Mouse (Mus musculus) heart, postnatal 0 days (tissue): ENCODE results near the gene Amotl2. TPM values are rescaled to one million over a fixed set of nuclear protein-coding genes. Genes with fewer than 3 reads are reported as not detected.

Experiments used
- ATAC-seq: fragments of 200-750 bp; cut with Nextera tagmentation; 2 replicates; pipeline ENCODE4 v1.8.0; 2017; ENCODE audit warnings: low read depth, moderate number of reproducible peaks, moderate library complexity; ENCODE audit not compliant: insufficient read depth
- DNase-seq: peaks from one replicate; pipeline ENCODE4 v3.0.0-alpha.2; 2016; ENCODE audit warnings: low spot score
- H3K27ac ChIP-seq: fragments of 300-500 bp; sonication (generic); 2 replicates; pipeline ENCODE4 v1.5.1; 2014; ENCODE audit warnings: low read depth, mild to moderate bottlenecking
- H3K27me3 ChIP-seq: fragments of 300-500 bp; sonication (generic); 2 replicates; pipeline ENCODE4 v1.6.1; 2014; ENCODE audit warnings: low read length, mixed read lengths; ENCODE audit not compliant: control insufficient read depth, insufficient read depth
- H3K36me3 ChIP-seq: fragments of 300-500 bp; sonication (generic); replicated peaks from 2 replicates; pipeline ENCODE4 v1.6.1; 2014; ENCODE audit warnings: low read length, mixed read lengths; ENCODE audit not compliant: control insufficient read depth, insufficient read depth
- H3K4me1 ChIP-seq: fragments of 300-500 bp; sonication (generic); 2 replicates; pipeline ENCODE4 v1.6.1; 2014; ENCODE audit warnings: antibody characterized with exemption; ENCODE audit not compliant: control insufficient read depth, insufficient read depth
- H3K4me2 ChIP-seq: fragments of 300-500 bp; sonication (generic); 2 replicates; pipeline ENCODE4 v1.6.1; 2014; ENCODE audit warnings: low read depth, mild to moderate bottlenecking, low read length, moderate library complexity
- H3K4me3 ChIP-seq: fragments of 300-500 bp; sonication (generic); 2 replicates; pipeline ENCODE4 v1.5.1; 2014; ENCODE audit warnings: low read depth, low read length
- H3K9ac ChIP-seq: fragments of 300-500 bp; sonication (generic); replicated peaks from 2 replicates; pipeline ENCODE4 v1.6.1; 2014; ENCODE audit warnings: low read depth, low read length, mixed read lengths
- H3K9me3 ChIP-seq: fragments of 300-500 bp; sonication (generic); replicated peaks from 2 replicates; pipeline ENCODE4 v1.6.1; 2016; ENCODE audit warnings: low read length; ENCODE audit not compliant: control insufficient read depth
- CTCF ChIP-seq: IDR thresholded peaks from 2 replicates; pipeline ENCODE4 v1.5.1; 2016; ENCODE audit warnings: antibody characterized with exemption, control low read depth, low read depth
- EP300 ChIP-seq: IDR thresholded peaks from 2 replicates; pipeline ENCODE4 v1.6.1; 2016; ENCODE audit warnings: antibody characterized with exemption, low read depth
- WGBS: fragments of 180-500 bp; shearing (Covaris S2); extraction: QIAGEN DNeasy Blood & Tissue Kit; methylation state at CpG from one replicate; pipeline ENCODE4 v1.1.7; 2014; 5-methylcytosine and 5-hydroxymethylcytosine counted together
- polyA plus RNA-seq: library from polyadenylated mRNA; unstranded; fragments of >200 nt; fragmentation: Nextera tagmentation; extraction: Ambion mirVana; gene quantifications from 2 replicates; pipeline ENCODE4 v1.2.1, GENCODE M21; 2015
- total RNA-seq: library from RNA; depleted of rRNA; stranded (reverse); fragments of >200 nt; gene quantifications from 2 replicates; pipeline ENCODE4 v1.2.3, GENCODE M21; 2014; ENCODE audit warnings: low replicate concordance

The Amotl2 gene
- total and polyA plus RNA-seq, 2 experiments from 2014 or later: 25.3 to 115 TPM

DNA sequence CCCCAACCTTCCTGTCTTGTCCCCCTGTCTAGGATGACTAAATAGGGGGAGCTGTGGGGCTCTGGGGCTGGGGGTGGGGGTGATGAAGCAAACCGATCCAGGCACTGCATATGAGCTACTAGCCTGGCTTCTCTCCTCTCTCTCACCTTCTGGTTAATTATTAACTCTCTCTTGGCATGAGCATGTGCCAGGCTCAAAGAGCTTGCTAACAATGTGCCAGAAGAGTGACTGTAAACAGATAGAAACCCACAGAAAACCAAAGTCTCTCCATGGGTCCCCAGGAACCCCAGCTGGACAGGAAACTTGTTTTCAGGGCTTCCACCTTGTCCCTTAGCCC, 18.2 kb downstream of the Amotl2 start:
- H3K36me3 ChIP-seq: peaks cover 43% of the 10 kb centered on the region
- H3K27me3 ChIP-seq: no peaks in the 10 kb centered on the region
- H3K9ac ChIP-seq: no peak overlapping the region
- 52% methylated on average over 1 of the region's 1 CpGs for WGBS
- H3K9me3 ChIP-seq: no peaks in the 10 kb centered on the region
- H3K4me2 ChIP-seq: no peak overlapping the region
- no peak overlapping the region for H3K4me3 ChIP-seq
- no peak for ATAC-seq
- no peak for DNase-seq
- 0 out of 2 replicates have a peak overlapping the region, but pooled peaks have one; percentile 4 for H3K27ac ChIP-seq
- H3K4me1 ChIP-seq: peaks cover 6% of the 10 kb centered on the region; the same call in 1 of the 2 replicates
- no peak for TF ChIP-seq EP300
- no peak for TF ChIP-seq CTCF

DNA sequence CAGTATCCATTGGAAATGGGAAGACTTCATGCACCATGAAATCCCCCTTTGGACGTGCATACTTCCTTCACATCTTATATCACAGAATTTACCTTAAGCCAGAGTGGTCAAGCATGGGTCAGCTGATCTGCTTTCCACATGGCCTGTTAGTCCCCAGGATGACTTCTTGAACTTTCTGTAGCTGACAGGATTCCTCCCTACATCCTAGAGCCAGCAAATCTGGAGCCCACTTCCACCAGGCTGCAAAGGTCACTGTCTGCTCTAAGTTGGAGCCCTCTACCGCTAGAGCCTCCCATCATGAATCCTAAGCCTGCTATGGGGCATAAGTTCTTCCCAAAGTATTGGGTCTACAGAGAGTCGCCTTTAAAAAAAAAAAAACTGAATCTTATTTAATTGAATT, 18.8 kb downstream of the Amotl2 start:
- peaks cover 38% of the 10 kb centered on the region for H3K36me3 ChIP-seq
- 75% methylated on average over 3 of the region's 3 CpGs for WGBS
- H3K27ac ChIP-seq: no peak overlapping the region
- no peaks in the 10 kb centered on the region for H3K27me3 ChIP-seq
- ATAC-seq: no peak
- TF ChIP-seq EP300 (no peak), CTCF (no peak)
- H3K9me3 ChIP-seq: no peaks in the 10 kb centered on the region
- DNase-seq: no peak
- peaks cover 6% of the 10 kb centered on the region; the same call in 1 of the 2 replicates for H3K4me1 ChIP-seq
- H3K4me3 ChIP-seq: no peak overlapping the region
- H3K9ac ChIP-seq: no peak overlapping the region
- no peak overlapping the region for H3K4me2 ChIP-seq

DNA sequence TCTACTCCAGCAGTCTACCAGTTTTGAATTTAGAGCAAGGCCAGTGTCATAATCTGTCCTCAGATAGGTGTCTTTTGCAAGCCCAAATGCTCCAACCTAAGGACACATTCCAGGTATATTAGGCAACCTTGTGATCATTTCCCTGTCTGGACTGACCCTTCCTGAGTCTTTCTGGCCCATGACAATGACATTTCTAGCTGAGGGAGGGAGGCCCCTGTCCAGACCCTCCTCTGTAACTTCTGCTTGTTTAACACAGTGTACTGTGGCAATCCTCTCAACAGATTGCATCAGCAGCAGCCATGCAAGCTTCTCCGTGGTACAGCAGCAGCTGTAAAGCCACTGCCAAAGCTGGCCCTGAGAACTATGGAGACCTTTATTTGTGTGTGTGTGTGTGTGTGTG, 19.5 kb downstream of the Amotl2 start:
- 36% methylated on average over 1 of the region's 1 CpGs for WGBS
- Histone ChIP-seq H3K4me1 (peaks cover 6% of the 10 kb centered on the region; the same call in 1 of the 2 replicates), H3K27ac (no peak overlapping the region)

DNA sequence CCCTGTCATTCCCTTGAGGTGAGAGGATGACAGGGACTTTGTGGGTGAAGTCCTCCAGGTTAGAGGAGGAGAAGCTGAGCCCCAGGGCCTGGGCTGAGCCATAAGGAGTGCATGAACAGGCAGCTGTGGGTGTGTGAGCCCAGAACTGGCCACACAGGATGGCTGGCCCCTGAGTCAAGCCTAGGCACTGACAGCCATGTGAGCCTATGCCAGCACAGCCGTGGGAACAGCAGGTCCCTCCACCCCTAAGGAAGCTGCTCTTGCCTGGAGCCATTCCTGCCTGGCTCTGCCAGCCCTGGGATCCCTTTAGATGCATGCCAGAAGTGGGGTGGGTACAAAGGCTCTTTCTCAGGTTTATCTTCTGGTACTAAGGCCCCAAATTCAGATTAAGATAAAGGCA, 20.9 kb downstream of the Amotl2 start:
- no peak overlapping the region for H3K9ac ChIP-seq
- WGBS: 29% methylated on average over 1 of the region's 1 CpGs
- no peaks in the 10 kb centered on the region for H3K27me3 ChIP-seq
- no peak; the same call in 1 of the 2 replicates for ATAC-seq
- no peak for TF ChIP-seq EP300
- no peak for TF ChIP-seq CTCF
- peaks cover 16% of the 10 kb centered on the region for H3K36me3 ChIP-seq
- H3K4me1 ChIP-seq: peaks cover 6% of the 10 kb centered on the region; the same call in 1 of the 2 replicates
- DNase-seq: no peak
- no peak overlapping the region for H3K4me2 ChIP-seq
- H3K9me3 ChIP-seq: no peaks in the 10 kb centered on the region
- H3K27ac ChIP-seq: no peak overlapping the region
- H3K4me3 ChIP-seq: no peak overlapping the region

More for the DNA sequence above, 19.5 kb downstream of the Amotl2 start:
- Histone ChIP-seq H3K27me3 (no peaks in the 10 kb centered on the region), H3K4me2 (no peak overlapping the region), H3K4me3 (no peak overlapping the region), H3K36me3 (peaks cover 30% of the 10 kb centered on the region), H3K9me3 (no peaks in the 10 kb centered on the region), H3K9ac (no peak overlapping the region)
- TF ChIP-seq CTCF: no peak
- TF ChIP-seq EP300: no peak
- ATAC-seq: no peak
- no peak for DNase-seq

DNA sequence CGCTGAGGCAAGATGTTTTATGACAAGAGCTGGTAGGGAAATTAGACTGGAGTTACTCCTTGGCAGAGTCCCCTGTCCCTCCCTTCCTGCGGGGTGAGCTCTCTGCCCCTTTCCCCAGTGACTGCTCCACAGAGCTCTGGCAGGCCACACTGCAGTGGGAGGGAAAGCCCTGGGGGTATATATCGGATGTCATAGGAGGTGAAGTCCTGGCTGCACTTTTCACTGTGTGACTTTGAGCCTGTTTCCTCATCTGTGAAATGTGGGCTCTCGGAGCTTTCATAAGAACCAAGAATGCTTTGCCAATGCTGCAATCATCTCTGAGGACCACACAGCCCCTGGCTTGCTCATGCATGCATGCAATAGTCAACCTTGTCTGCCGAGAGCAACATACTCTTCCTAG, 30.3 kb downstream of the Amotl2 start:
- H3K27ac ChIP-seq: no peak overlapping the region
- H3K9me3 ChIP-seq: no peaks in the 10 kb centered on the region
- WGBS: 54% methylated on average over 5 of the region's 5 CpGs
- ATAC-seq: no peak
- DNase-seq: no peak
- H3K4me3 ChIP-seq: no peak overlapping the region
- H3K27me3 ChIP-seq: no peaks in the 10 kb centered on the region
- TF ChIP-seq EP300 (no peak), CTCF (no peak)
- H3K36me3 ChIP-seq: no peaks in the 10 kb centered on the region
- no peak overlapping the region for H3K9ac ChIP-seq
- no peaks in the 10 kb centered on the region for H3K4me1 ChIP-seq
- no peak overlapping the region for H3K4me2 ChIP-seq

DNA sequence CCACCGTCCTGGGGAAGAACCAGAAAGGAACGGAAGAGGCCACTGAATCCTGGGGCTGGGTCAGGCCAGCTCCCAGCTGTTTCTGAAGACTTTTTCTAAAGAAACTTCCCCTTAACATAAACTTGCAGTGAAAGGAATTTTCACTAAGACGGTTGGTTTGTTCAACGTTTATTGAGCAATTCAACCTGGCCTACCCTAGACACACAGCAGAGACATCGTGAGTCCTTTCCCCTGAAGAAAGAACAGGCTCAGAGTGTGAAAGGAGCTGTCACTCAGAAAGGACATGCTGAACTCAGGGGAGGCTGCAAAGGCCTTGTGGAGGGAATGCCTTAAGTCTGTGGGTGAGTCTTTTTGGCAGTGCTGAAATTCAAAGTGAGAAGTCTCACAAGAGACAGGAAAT, 31.4 kb downstream of the Amotl2 start:
- no peak for ATAC-seq
- Histone ChIP-seq H3K4me2 (no peak overlapping the region), H3K9me3 (no peaks in the 10 kb centered on the region), H3K4me3 (no peak overlapping the region), H3K4me1 (no peaks in the 10 kb centered on the region), H3K9ac (no peak overlapping the region), H3K27ac (no peak overlapping the region), H3K36me3 (no peaks in the 10 kb centered on the region), H3K27me3 (no peaks in the 10 kb centered on the region)
- 57% methylated on average over 5 of the region's 5 CpGs for WGBS
- DNase-seq: no peak
- no peak for TF ChIP-seq EP300
- no peak for TF ChIP-seq CTCF
